Mouse (Mus musculus): ENCODE results near the gene Zfp366. TPM values are rescaled to one million over a fixed set of nuclear protein-coding genes. Genes with fewer than 3 reads are reported as not detected.

Zfp366 gene
- polyA plus RNA-seq, 1 experiment, result 3.1 TPM

DNA sequence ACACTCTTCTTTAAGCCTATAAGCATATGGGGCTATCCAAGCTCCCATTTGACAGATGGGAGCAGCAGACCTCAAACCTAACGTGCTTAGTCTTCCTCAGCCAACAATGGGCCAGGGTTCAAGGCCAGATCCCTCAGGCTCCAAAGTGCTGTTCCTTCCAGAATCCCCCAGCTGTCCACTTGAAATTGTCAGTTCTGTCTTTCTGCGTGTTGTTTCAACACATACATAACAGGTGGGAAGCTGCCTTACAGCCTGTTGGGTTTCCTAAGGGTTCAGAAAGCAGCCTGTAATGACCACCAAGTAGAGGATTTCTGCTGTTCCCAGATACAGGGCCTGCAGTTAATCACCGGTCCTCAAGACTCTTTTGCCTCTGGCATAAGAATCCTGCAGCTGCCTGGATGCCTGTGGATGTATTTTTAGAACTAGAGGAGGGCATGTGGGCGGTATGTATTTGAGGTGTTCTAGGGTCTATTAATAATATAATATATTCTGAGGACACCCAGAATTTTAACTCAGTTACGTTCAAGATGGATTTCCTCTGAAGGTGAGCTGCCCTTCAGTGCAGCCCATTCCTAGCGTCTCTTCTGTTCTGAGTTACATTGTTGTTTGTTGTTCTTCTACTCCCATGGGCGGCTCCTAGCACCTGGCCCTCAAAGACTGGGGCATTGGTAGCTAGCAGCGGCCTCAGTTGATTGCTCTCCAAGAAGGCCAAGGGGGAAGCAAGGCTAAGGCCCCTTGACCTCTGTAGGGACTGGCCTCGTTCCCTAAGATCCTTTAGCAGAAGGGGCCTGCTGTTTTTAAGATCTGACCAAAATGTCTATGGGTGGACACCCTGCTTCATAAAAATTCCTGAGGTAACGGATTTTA, 41.0 kb downstream of the Zfp366 start:
- peak in 1 of 2 experiments; percentile 35 for DNase-seq (ENCODE audit: extremely low spot score in 1 of 2, low spot score in 1 of 2)

DNA sequence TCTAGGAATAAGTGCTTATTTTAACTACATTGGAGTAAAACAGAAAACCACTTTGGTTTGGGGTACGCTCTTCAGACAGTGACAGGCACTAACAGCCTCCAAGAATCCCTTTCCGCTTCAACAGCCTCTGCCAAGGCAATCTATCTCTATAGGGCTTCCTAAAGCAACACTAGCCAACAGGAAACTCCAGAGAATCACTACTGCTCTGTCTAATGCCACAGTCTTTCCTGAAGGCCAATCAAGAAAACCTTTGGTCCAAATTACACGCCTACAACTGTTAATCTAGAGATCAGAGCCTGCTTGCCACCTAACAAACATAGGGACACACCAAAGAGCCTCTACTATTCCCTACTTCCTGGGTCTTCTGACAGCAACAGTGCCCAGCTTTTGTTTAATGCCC, 42.2 kb downstream of the Zfp366 start:
- no peak for DNase-seq (ENCODE audit: extremely low spot score in 1 of 2, low spot score in 1 of 2)

DNA sequence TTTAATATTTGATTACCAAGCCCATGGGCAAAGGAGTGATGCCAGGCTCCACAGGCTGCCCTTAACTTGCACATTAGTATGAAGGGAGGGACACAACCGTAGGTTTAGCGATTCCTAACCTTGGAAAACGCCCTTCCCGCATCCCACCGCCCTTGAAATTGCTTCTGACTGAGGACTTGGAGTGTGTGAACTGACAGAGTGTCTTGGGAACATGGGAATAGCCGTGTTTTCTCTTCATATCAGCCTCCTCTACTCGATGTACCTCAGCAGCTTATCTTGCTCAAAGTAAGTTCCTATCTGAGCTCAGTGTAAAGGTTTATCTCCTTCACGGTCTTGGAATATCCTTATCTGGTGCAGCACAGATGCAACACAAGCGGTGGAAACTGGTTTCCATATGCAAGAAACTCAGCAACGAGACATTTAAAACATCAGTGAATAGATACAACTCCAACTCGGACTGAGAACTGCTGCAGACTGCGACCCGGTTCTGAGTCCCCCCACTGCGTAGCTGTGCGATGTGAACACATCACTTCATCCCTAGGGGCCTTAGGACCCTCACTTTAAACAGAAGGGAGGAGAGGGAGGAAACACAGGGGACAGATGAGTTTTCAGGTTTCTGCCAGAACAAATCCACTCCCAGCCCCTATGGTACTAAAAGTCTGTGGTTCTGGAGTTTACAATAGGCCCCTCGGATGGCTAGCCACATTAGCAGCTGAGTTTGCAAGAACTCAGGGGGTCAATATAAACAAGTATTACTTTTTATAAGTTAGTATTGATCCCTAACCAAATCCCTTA, 43.0 kb downstream of the Zfp366 start:
- no peak for DNase-seq (ENCODE audit: extremely low spot score in 1 of 2, low spot score in 1 of 2)

DNA sequence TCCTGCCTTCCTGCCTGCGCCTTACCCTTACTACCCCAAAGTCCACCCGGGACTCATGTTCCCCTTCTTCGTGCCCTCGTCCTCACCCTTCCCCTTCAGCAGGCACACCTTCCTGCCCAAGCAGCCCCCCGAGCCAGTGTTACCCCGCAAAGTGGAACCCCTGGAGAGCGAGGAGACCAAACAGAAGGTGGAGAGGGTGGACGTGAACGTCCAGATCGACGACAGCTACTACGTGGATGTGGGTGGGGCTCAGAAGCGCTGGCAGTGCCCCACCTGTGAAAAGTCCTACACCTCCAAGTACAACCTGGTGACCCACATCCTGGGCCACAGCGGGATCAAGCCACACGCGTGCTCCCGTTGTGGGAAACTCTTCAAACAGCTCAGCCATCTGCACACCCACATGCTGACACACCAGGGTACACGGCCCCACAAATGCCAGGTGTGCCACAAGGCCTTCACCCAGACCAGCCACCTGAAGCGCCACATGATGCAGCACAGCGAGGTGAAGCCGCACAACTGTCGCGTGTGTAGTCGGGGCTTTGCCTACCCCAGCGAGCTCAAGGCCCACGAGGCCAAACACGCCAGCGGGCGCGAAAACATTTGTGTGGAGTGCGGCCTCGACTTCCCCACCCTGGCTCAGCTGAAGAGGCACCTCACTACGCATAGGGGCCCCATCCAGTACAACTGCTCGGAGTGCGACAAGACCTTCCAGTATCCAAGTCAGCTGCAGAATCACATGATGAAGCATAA, 44.4 kb downstream of the Zfp366 start:
- DNase-seq (ENCODE audit: extremely low spot score in 1 of 2, low spot score in 1 of 2), result no peak

DNA sequence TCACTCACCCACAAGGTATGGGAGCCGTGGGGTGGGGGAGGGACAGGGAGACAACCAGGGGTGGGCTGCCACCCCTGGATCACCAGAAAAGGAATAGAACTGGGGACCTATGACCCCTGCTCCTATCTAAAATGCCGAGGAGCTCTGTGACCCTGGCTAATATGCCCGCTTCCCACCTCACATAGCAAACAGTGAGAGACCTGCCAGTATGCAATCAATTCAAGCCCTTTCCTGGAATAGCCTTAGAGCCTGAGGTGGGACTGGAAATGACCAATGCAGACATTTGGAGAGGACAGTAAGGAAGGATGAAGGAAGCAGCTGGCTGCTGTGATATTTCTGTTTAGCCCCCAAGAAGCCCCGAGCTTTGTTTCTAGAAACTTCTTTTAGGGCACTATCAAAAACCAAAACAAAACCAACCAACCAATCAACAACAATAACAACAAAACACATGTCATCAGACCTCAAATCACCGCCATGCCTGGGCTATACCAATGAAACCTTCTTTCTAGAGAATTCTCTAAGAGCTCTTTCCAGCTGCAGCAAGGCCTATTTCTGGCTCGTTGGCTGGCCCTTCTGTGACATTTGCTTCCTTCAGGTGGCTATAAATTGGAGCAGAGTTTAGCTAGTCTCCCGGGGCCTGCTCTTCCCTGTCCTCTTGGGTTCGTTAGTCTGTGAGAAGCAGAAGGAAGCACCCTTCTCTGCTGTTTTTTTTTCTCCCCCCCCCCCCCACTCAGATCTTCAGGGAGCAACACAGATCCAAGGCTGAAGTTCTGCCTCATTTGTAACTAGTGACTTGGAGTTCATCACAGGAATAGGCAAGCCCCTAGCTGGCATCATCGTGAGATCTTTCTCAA, 45.2 kb downstream of the Zfp366 start:
- no peak for DNase-seq (ENCODE audit: extremely low spot score in 1 of 2, low spot score in 1 of 2)

DNA sequence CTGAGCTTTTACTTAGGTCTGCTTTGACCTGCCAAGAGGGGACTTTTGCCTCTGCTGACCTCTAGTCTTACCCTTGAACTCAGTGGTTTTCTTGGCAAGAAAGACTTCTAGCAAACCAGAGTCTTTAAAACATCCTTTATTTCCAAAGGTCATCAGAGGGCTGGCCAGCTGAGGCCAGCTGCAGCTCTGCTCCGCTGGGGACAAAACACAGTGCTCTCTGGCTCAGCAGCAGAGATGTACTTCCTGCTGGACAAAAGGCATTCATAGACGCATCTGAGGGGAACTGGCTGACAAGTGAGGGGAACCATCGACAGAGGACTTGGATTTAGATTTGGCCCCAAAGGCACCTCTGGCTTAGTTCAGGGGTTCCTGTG, 45.9 kb downstream of the Zfp366 start:
- DNase-seq (ENCODE audit: extremely low spot score in 1 of 2, low spot score in 1 of 2), result no peak

- no peak for DNase-seq (ENCODE audit: extremely low spot score in 1 of 2, low spot score in 1 of 2)
Measured at GRCm38 (mm10) chr13:99233333-99233732, 48.7 kb downstream of the Zfp366 start.

GRCm38 (mm10) chr13:99233956-99234355, 49.3 kb downstream of the Zfp366 start:
- peak in 1 of 2 experiments; percentile 28 for DNase-seq (ENCODE audit: extremely low spot score in 1 of 2, low spot score in 1 of 2)

DNA sequence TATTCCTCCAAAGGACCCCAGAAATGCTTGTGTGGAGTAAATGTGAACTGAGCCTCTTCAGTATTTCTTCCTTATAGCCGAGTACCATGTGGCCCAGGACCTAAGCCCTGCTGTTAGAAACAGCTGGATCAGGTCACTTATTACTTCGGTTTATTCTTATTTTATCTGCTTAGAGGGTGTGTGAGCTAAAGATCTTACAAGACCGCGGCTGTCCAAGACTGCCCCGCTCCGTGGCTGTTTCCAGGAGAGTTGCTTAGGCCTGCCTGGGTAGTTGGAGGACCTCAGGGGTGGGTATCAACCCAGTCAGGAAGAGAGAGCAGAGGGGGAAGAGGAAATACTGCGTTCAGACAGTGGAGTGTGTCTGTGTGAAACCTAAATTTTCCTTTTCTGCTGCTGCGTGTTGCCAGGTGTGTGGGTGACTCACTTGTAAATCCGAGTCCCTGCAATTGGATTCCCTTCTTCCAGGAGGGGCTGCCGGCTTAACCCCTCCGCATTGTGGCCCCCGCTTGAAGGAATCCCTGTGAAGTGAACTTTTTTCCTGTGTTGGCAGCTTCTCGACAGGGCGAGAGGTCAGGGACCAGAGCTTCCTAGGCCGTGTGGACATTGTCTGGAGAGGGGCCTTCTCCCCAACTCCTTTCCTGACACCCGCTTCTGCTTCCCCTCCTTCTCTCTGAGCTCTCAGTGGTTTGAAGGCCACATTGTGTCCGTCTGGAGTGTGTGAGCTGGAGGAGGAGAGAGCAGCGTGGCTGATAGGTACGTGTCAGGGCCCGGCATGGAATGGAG, 51.0 kb downstream of the Zfp366 start:
- peak in 1 of 2 experiments; percentile 29 for DNase-seq (ENCODE audit: extremely low spot score in 1 of 2, low spot score in 1 of 2)

DNA sequence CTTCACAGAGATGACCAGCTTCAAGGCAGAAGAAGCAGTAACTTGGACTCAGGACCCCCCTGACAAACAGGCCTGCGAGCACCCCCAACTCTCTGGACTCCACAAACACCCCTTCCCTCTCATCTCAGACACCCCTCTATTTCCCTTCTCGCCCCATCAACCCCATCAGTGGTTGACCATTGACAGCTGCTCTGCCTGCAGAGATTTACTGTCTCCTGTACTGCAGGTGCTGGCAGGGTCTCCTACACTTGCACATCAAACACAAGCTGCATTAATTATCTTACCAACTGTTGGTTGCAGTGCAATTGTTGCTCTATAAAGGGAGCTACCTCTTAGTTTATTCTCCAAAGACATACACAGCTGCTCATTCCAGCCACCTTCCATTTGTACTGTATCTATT, 51.6 kb downstream of the Zfp366 start:
- no peak for DNase-seq (ENCODE audit: extremely low spot score in 1 of 2, low spot score in 1 of 2)

DNA sequence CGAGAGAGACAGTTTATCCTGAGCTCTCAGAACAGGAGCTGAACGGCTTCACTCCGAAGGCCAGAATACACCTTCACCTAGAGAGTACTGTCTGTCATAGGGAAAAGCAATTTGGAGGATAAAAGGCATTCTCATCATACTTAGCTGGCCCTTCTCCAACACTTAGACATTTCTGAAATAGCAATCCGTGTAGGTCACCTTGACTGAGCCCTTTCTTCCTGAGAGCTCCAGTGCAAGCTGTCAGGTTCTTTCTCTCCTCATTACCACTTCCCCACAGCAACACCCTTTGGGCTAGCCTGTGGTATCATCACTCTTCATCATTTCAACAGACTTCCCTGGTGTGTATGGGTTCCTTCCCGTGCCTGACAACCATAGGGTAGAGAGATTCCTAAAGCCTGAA, 52.5 kb downstream of the Zfp366 start:
- DNase-seq (ENCODE audit: extremely low spot score in 1 of 2, low spot score in 1 of 2), result no peak

DNA sequence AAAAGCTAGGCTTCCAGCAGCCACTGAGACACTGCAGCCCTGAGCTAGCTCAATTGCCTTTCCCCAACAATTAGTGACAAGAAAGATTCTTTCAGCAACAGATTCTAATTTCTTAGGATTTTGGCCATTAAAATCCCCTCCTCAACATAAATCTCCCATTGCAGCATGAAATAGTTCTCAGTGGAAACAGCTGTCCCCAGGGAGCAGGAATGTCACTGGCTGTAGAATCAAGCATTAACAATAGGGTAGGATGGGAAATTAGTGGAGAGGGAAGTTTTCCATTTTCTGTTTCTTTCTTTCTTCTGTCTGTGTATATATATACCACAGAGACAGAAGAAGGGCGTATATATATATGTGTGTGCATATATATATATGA, 53.2 kb downstream of the Zfp366 start:
- no peak for DNase-seq (ENCODE audit: extremely low spot score in 1 of 2, low spot score in 1 of 2)

DNA sequence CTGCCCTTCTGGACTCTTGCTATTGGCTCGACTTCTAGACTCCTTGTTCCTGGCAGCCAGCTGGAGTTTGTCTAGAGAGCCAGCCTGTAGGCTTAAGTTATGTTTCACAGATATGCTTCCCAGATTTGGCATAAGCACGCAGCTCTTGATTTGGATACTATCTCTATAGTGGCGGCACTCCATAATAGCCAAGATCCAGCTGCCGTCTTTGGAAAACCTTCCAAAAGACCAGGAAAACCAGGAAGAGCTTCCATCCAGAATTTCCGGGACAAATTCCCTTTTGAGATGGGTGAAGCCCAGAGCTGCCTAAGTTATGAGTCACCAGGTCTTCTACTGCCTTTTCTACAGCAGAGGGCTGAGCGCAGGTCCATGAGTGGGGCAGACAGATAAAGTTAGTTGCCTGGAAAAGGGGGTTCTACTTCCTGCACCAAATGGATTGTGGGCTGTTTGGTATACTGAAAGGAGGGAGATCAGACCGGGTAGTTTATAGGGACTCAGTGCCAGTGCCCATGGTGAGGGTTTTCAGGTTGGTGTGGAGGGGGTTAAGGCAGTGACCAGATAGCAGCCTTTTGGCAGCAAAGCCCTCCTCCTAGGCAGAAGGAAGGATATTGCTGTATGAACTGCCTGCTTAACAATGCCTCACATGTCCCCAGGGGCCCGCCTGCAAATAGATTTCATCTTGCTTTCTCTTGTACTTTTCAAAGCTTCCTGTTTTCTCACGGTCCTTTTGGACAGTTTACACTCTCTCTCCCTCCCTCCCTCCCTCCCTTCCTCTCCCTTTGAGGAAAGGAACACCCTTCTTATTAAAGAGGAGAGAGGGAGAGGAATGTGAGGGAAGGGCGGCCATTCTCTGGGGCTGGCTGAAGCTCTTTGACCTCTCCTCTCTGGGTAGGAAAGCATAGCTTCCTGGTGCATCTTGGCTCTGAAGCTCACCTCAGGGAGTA, 53.9 kb downstream of the Zfp366 start:
- peak; percentile 37 to 48 for DNase-seq (ENCODE audit: extremely low spot score in 1 of 2, low spot score in 1 of 2)

DNA sequence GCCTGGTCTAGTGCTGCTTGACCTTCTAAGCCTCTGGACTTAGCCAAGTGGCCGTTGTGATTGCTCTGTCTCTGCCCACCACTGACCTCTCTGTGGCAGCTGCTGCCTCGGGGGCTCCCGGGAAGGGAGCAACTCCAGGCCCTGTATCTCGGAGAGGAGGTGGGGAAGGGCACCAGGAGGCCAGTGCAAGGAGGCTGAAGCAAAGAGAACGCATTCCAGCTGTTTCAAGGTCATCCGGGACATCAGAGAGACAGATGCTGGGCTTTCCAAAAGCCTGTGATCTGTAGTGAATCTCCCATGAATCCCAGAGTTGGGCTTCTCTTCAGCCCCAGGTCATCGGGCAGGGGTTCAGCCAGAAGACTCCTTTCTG, 54.5 kb downstream of the Zfp366 start:
- DNase-seq (ENCODE audit: extremely low spot score in 1 of 2, low spot score in 1 of 2), result no peak

- DNase-seq (ENCODE audit: extremely low spot score in 1 of 2, low spot score in 1 of 2), result no peak
Measured at GRCm38 (mm10) chr13:99239741-99240140, 55.1 kb downstream of the Zfp366 start.

DNA sequence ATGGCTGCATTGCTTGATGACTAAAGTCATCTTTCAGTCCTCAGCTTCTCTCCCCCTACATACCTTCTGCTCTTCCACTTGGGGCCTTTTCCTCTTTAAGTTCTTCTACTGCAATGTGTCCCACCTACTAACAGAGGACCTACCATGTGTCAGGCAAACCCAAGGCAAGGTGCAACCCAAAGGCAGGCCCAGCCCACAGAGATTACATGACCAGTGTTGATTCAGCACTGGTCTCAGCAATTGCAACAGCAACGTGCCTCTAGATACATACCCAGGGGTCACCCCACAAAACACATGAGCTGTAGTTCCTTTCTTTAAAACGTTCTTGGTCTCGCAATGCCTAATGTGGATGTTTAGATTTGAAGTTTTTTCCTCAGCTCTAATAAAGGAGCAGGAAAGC, 57.4 kb downstream of the Zfp366 start:
- DNase-seq (ENCODE audit: extremely low spot score in 1 of 2, low spot score in 1 of 2), result no peak

DNA sequence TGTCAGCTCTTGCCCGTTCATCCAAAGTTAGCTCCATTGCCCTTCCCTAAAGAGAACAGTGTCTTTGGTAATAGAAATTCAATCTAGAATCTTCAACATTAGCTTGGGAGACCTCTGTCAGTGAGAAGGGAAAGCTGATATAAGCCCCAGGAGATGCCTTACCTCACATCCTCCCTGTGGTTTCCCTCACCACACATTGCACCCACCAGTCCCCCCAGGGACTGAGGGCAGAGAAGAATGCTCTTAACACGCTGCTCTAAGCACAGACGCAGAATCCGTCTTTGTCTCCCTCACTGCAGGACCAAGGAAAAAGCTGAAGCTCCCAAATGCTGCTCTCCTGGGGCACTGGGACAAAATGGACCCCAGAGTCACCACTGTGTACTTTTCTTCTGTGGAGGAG, 58.3 kb downstream of the Zfp366 start:
- no peak for DNase-seq (ENCODE audit: extremely low spot score in 1 of 2, low spot score in 1 of 2)

DNA sequence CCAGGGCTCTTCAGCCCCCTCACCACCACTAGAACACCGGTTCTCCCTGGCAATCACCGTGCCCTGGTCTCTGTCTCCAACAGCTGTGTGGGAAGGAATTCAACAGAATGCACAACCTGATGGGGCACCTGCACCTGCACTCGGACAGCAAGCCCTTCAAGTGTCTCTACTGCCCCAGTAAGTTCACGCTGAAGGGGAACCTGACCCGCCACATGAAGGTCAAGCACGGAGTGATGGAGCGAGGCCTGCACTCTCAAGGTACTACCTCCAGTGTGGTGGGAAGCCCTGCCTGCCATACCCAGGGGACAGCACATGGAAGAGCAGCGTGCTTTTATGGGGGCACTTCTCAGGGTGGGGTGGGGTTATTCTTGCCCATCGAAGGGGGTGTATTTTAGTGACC, 59.2 kb downstream of the Zfp366 start:
- DNase-seq (ENCODE audit: extremely low spot score in 1 of 2, low spot score in 1 of 2), result no peak
